Mouse (Mus musculus): ENCODE data around the gene Chmp4b. TPM values are rescaled to one million over a fixed set of nuclear protein-coding genes. Genes with fewer than 3 reads are reported as not detected.

Chmp4b gene
- polyA plus RNA-seq, 1 experiment from 2014 or later = 15.7 TPM

DNA sequence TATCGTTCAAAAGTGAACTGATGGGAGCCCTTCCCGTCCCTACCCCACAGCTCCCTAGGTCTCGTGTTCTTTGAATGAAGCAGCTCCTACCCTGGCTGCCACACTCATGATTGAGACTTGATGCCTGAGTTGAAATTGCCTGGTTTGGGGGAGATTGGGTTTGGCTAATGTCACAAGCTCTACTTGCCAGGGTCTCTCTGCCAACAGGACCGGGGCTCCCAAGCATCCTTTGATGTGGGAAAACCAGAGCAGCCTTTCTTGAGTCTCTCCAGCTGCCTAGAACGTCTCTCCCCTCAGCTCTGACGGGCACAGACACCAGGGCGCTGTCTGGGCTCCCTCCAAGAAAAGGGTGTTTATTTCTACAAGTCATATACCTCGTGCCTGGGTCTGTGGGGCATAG, 44.2 kb downstream of the Chmp4b start:
- Histone ChIP-seq H3K4me3 (ENCODE audit: low read depth, low read length) (no peak overlapping the region), H3K27me3 (ENCODE audit: control insufficient read depth, insufficient read depth, low read length) (no peaks in the 10 kb centered on the region), H3K4me1 (replicated peaks; ENCODE audit: control insufficient read depth, insufficient read depth, low read length) (no peaks in the 10 kb centered on the region), H3K36me3 (ENCODE audit: control insufficient read depth, insufficient read depth, low read length) (0 out of 2 replicates have a peak, but pooled peaks cover 2% of the 10 kb centered on the region), H3K27ac (ENCODE audit: low read depth, low read length) (no peak overlapping the region), H3K9ac (ENCODE audit: low read depth, low read length) (no peak overlapping the region), H3K9me3 (ENCODE audit: control insufficient read depth, low read length) (no peaks in the 10 kb centered on the region), H3K4me2 (replicated peaks; ENCODE audit: low read depth, low read length) (no peak overlapping the region)
- 87% methylated on average over 8 of the region's 8 CpGs for WGBS
- DNase-seq (ENCODE audit: low spot score) (no peak), ATAC-seq (ENCODE audit: low FRiP score) (no peak)

DNA sequence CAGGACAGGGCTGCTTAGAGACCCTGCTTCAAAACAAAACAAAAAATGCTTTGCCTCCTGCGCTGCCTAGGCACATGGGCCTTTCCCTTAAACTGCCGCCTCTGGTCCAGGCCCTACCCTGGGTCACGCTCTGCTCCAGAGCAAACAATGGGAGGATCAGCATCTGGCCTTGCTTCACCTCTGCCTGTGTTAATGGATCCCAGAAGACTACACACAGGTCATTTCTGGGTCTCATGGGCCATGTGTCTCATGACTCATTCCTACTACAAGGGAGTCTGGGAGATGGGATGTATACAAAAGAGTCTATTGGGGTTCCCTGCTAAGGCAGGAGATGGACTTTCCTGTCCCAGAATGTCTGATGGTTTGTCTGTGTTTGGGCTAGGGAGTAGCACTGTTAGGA, 45.2 kb downstream of the Chmp4b start:
- Histone ChIP-seq H3K27ac (ENCODE audit: low read depth, low read length) (no peak overlapping the region), H3K9ac (ENCODE audit: low read depth, low read length) (no peak overlapping the region), H3K9me3 (ENCODE audit: control insufficient read depth, low read length) (no peaks in the 10 kb centered on the region), H3K4me1 (replicated peaks; ENCODE audit: control insufficient read depth, insufficient read depth, low read length) (no peaks in the 10 kb centered on the region), H3K4me2 (replicated peaks; ENCODE audit: low read depth, low read length) (no peak overlapping the region), H3K36me3 (ENCODE audit: control insufficient read depth, insufficient read depth, low read length) (0 out of 2 replicates have a peak, but pooled peaks cover 2% of the 10 kb centered on the region), H3K4me3 (ENCODE audit: low read depth, low read length) (no peak overlapping the region), H3K27me3 (ENCODE audit: control insufficient read depth, insufficient read depth, low read length) (no peaks in the 10 kb centered on the region)
- WGBS = 86% methylated on average over 3 of the region's 3 CpGs
- no peak for DNase-seq (ENCODE audit: low spot score)
- no peak for ATAC-seq (ENCODE audit: low FRiP score)

DNA sequence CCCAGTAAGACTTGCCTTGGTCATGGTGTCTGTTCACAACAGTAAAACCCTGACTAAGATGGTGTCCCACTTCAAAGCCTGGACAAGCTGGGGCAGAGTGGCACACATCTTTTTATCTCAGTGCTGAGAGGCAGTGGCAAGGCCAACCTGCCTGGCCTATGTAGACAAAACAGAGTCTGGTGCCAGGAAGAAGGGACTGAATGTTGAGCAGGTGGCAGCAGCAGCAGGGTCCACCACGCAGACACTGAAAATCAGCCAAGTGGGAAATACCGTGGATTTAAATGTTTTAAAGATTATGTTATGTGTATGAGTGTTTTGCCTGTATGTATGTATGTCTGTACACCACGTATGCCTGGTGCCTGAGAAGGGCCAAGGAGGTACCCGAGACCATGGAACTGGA, 47.9 kb downstream of the Chmp4b start:
- no peak for ATAC-seq (ENCODE audit: low FRiP score)
- WGBS = 93% methylated on average over 4 of the region's 4 CpGs
- H3K27ac ChIP-seq (ENCODE audit: low read depth, low read length) = no peak overlapping the region
- H3K4me3 ChIP-seq (ENCODE audit: low read depth, low read length) = no peak overlapping the region
- H3K27me3 ChIP-seq (ENCODE audit: control insufficient read depth, insufficient read depth, low read length) = no peaks in the 10 kb centered on the region
- no peaks in the 10 kb centered on the region for H3K36me3 ChIP-seq (ENCODE audit: control insufficient read depth, insufficient read depth, low read length)
- no peaks in the 10 kb centered on the region for H3K9me3 ChIP-seq (ENCODE audit: control insufficient read depth, low read length)
- no peak for DNase-seq (ENCODE audit: low spot score)
- no peak overlapping the region for H3K9ac ChIP-seq (ENCODE audit: low read depth, low read length)
- H3K4me2 ChIP-seq (replicated peaks; ENCODE audit: low read depth, low read length) = no peak overlapping the region
- no peaks in the 10 kb centered on the region for H3K4me1 ChIP-seq (replicated peaks; ENCODE audit: control insufficient read depth, insufficient read depth, low read length)

DNA sequence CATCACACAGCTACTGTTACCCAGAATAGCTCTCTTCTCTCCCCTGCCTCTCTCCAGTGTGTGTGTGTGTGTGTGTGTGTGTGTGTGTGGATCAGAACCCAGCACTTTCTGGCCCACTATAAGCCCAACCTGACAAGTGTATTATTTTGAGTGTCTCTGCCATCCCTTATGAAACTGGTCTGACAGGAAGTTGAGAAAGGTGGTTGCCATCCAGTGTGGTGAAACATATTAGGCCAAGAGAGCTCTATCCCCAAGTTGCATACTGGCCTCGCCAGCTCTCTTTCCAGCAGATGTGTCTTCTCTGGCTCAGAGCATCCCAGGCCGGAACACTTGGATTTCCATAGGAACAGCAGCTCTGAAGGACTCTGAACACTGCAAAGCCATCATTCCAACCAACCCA, 48.7 kb downstream of the Chmp4b start:
- no peak overlapping the region for H3K4me3 ChIP-seq (ENCODE audit: low read depth, low read length)
- DNase-seq (ENCODE audit: low spot score) (no peak), ATAC-seq (ENCODE audit: low FRiP score) (no peak)
- no peak overlapping the region for H3K27ac ChIP-seq (ENCODE audit: low read depth, low read length)
- H3K27me3 ChIP-seq (ENCODE audit: control insufficient read depth, insufficient read depth, low read length) = no peaks in the 10 kb centered on the region
- H3K4me2 ChIP-seq (replicated peaks; ENCODE audit: low read depth, low read length) = no peak overlapping the region
- no peaks in the 10 kb centered on the region for H3K9me3 ChIP-seq (ENCODE audit: control insufficient read depth, low read length)
- no peaks in the 10 kb centered on the region for H3K4me1 ChIP-seq (replicated peaks; ENCODE audit: control insufficient read depth, insufficient read depth, low read length)
- no peak overlapping the region for H3K9ac ChIP-seq (ENCODE audit: low read depth, low read length)
- 93% methylated on average over 2 of the region's 2 CpGs for WGBS
- no peaks in the 10 kb centered on the region for H3K36me3 ChIP-seq (ENCODE audit: control insufficient read depth, insufficient read depth, low read length)

DNA sequence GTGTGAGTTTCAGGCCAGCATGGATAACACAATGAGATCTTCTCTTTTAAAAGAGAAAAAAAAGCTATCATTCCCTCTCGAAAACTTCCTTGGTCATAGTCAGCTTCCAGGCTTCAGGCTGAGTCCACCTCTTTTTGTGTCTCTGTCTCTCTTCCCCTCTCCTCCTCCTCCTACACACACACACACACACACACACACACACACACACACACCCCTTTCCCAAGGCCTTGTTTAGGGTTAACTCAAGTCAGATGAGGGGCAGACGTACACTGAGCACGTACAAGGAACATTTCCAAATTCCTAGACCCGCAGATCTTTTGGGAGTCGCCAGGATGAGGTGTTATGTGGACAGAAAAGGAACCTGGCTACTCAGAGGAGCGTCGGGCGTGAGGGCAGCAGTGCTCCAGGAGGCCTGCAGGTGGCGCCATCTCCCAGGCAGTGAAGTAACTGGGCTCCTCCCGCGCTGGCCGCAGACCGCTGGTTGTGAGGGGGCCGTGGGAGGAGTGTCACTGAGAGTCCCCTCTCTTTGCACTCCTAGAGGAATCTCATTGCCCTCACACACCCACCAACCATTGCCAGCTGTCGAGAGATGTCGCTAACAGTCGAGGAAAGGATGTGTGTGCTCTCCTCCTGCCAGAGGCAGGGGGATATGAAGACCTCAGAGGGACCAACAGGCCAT, 51.3 kb downstream of the Chmp4b start:
- no peaks in the 10 kb centered on the region for H3K9me3 ChIP-seq (ENCODE audit: control insufficient read depth, low read length)
- WGBS = 8% methylated on average over 17 of the region's 17 CpGs
- H3K27me3 ChIP-seq (ENCODE audit: control insufficient read depth, insufficient read depth, low read length) = no peaks in the 10 kb centered on the region
- no peak overlapping the region for H3K4me2 ChIP-seq (replicated peaks; ENCODE audit: low read depth, low read length)
- ATAC-seq (ENCODE audit: low FRiP score) = peak; percentile 65; the same call in 1 of the 2 replicates
- H3K9ac ChIP-seq (ENCODE audit: low read depth, low read length) = no peak overlapping the region
- H3K27ac ChIP-seq (ENCODE audit: low read depth, low read length) = no peak overlapping the region
- peak; percentile 87 for DNase-seq (ENCODE audit: low spot score)
- H3K4me1 ChIP-seq (replicated peaks; ENCODE audit: control insufficient read depth, insufficient read depth, low read length) = no peaks in the 10 kb centered on the region
- no peaks in the 10 kb centered on the region for H3K36me3 ChIP-seq (ENCODE audit: control insufficient read depth, insufficient read depth, low read length)
- no peak overlapping the region for H3K4me3 ChIP-seq (ENCODE audit: low read depth, low read length)

DNA sequence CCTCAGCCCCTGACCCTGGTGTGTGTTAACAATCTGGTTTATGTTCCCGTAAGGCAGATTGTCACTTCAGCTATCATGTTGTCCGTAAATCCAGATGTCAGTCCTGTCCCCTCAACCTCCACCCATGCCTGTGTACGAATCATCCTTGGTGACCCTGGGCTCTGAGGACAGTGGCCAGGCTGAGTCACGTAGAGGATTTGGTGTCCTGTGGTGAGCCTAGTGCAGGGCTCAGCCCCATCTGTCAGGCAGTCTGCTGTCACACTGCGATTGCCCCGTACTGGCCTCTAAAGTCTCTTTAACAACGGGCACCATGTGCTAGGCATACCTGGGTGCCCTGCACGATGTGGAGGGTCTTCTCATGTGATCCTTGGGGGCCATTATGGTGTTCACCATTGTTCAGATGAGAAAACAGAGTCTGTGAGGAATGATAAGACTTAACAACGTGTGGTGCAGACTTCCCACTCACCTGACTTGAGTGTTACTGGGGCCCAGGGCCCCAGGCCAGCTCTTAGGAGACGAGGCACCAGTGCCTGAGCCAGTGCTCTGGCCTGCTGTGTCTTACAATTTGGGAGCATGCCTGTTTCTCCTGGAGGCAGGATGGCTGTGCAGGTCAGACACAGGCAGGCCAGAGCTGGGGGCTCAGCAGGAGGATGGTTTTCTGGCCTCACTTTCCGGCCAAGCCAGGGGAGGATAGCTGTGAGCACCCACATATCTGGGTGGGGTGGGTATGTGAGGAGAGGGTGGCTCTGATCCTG, 55.2 kb downstream of the Chmp4b start:
- H3K27me3 ChIP-seq (ENCODE audit: control insufficient read depth, insufficient read depth, low read length) = no peaks in the 10 kb centered on the region
- H3K4me2 ChIP-seq (replicated peaks; ENCODE audit: low read depth, low read length) = no peak overlapping the region
- H3K9ac ChIP-seq (ENCODE audit: low read depth, low read length) = no peak overlapping the region
- H3K36me3 ChIP-seq (ENCODE audit: control insufficient read depth, insufficient read depth, low read length) = no peaks in the 10 kb centered on the region
- H3K27ac ChIP-seq (ENCODE audit: low read depth, low read length) = no peak overlapping the region
- no peaks in the 10 kb centered on the region for H3K4me1 ChIP-seq (replicated peaks; ENCODE audit: control insufficient read depth, insufficient read depth, low read length)
- no peaks in the 10 kb centered on the region for H3K9me3 ChIP-seq (ENCODE audit: control insufficient read depth, low read length)
- no peak for DNase-seq (ENCODE audit: low spot score)
- 60% methylated on average over 11 of the region's 11 CpGs for WGBS
- no peak for ATAC-seq (ENCODE audit: low FRiP score)
- H3K4me3 ChIP-seq (ENCODE audit: low read depth, low read length) = no peak overlapping the region

DNA sequence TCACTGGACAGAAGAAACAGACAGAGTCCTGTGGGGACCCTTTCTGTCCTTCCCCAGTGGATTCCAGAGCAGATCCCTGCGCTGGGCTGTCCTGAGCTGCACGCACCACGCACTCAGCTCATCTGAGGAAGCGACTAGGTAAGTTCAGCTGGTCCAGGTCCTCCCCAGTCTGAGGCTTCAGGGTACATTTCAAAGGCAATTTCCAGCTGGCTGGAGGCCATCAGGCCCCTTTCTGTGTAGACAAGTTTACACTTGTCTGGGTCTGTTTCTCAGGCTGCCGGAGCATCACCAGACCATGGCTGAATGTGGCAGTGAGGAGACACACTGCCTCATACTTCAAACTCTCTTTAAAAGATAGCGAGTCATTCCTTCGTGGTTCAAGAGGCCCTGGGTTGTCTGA, 55.8 kb downstream of the Chmp4b start:
- Histone ChIP-seq H3K9me3 (ENCODE audit: control insufficient read depth, low read length) (no peaks in the 10 kb centered on the region), H3K36me3 (ENCODE audit: control insufficient read depth, insufficient read depth, low read length) (no peaks in the 10 kb centered on the region), H3K27ac (ENCODE audit: low read depth, low read length) (no peak overlapping the region), H3K4me2 (replicated peaks; ENCODE audit: low read depth, low read length) (no peak overlapping the region), H3K27me3 (ENCODE audit: control insufficient read depth, insufficient read depth, low read length) (no peaks in the 10 kb centered on the region), H3K4me1 (replicated peaks; ENCODE audit: control insufficient read depth, insufficient read depth, low read length) (no peaks in the 10 kb centered on the region), H3K4me3 (ENCODE audit: low read depth, low read length) (no peak overlapping the region), H3K9ac (ENCODE audit: low read depth, low read length) (no peak overlapping the region)
- ATAC-seq (ENCODE audit: low FRiP score) (no peak), DNase-seq (ENCODE audit: low spot score) (no peak)
- WGBS = 87% methylated on average over 7 of the region's 7 CpGs

DNA sequence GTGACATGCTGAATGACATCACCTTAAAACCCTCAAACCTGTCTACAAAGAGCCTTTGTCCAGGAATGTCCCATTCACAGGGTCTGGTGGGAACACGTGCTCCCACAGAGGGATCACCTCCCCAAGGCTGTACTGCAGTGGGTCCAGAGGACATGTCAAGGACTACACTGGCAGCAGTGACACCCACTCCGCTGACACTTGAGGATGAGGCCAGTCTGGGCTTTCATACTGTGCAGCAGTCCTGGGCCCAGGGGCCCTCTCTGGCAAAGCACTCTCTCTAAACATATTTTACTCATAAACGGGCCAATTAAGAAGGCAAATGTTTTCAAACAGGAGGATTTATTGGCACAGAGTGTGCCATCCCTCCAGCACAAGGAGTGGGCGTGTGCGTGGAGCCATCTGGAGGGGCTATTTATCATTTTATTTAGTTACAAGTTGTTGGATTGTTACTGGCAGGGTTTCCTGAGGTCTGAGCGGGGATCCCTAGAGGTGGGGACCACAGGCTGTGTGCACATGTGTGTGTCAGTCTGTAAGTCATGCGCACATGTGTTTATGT, 56.4 kb downstream of the Chmp4b start:
- WGBS = 79% methylated on average over 7 of the region's 7 CpGs
- Histone ChIP-seq H3K4me3 (ENCODE audit: low read depth, low read length) (no peak overlapping the region), H3K9ac (ENCODE audit: low read depth, low read length) (no peak overlapping the region), H3K27me3 (ENCODE audit: control insufficient read depth, insufficient read depth, low read length) (no peaks in the 10 kb centered on the region), H3K9me3 (ENCODE audit: control insufficient read depth, low read length) (no peaks in the 10 kb centered on the region), H3K36me3 (ENCODE audit: control insufficient read depth, insufficient read depth, low read length) (no peaks in the 10 kb centered on the region), H3K27ac (ENCODE audit: low read depth, low read length) (no peak overlapping the region), H3K4me1 (replicated peaks; ENCODE audit: control insufficient read depth, insufficient read depth, low read length) (no peaks in the 10 kb centered on the region), H3K4me2 (replicated peaks; ENCODE audit: low read depth, low read length) (no peak overlapping the region)
- DNase-seq (ENCODE audit: low spot score) (no peak), ATAC-seq (ENCODE audit: low FRiP score) (no peak)

DNA sequence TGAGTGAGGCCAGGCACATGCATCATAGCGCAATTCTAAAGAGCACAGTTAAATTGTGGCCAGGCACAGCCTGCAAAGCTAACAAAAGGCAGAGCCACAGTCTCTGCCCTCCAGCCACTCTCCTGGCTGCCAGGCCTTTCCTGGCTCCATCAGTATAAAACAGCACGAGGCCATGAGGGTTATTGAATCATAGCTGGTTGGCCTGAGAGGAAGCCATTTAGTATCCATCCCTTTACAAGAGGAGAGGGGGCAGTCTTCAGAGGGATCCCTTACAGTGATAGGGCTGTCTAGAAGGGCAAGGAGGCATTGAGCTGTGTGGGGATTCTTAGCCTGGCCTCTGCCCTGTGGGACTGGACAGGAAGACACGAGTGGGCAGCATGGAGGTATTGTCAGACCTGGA, 60.2 kb downstream of the Chmp4b start:
- Histone ChIP-seq H3K36me3 (ENCODE audit: control insufficient read depth, insufficient read depth, low read length) (no peaks in the 10 kb centered on the region), H3K9ac (ENCODE audit: low read depth, low read length) (no peak overlapping the region), H3K4me2 (replicated peaks; ENCODE audit: low read depth, low read length) (no peak overlapping the region), H3K9me3 (ENCODE audit: control insufficient read depth, low read length) (no peaks in the 10 kb centered on the region), H3K27me3 (ENCODE audit: control insufficient read depth, insufficient read depth, low read length) (no peaks in the 10 kb centered on the region), H3K4me1 (replicated peaks; ENCODE audit: control insufficient read depth, insufficient read depth, low read length) (no peaks in the 10 kb centered on the region), H3K27ac (ENCODE audit: low read depth, low read length) (no peak overlapping the region), H3K4me3 (ENCODE audit: low read depth, low read length) (no peak overlapping the region)
- WGBS = 44% methylated on average over 3 of the region's 3 CpGs
- no peak for ATAC-seq (ENCODE audit: low FRiP score)
- DNase-seq (ENCODE audit: low spot score) = no peak
